Mouse (Mus musculus) liver, adult 2 months (tissue): ENCODE measurements at regions not wholly inside any gene's neighbourhood (a gene's known extent, or its start where the extent isn't known, plus 50 kb on each side); places are given as distances from the start of the nearest gene placed in this dataset.

Experiments
- CTCF ChIP-seq: fragments of 200-500 bp; IDR thresholded peaks from 2 replicates; pipeline ENCODE4 v1.5.1; 2011; ENCODE audit warnings: low read depth, low read length, control low read depth
- POLR2A ChIP-seq: fragments of 200-500 bp; IDR thresholded peaks from 2 replicates; pipeline ENCODE4 v1.6.1; 2011; ENCODE audit warnings: low read length, control low read depth; ENCODE audit not compliant: insufficient read depth; ENCODE audit errors: extremely low read depth

- TF ChIP-seq POLR2A (no peak), CTCF (no peak)
Observed at GRCm38 (mm10) chr12:110070506-110070905, 208.4 kb upstream of the Dio3 start.
